Mouse (Mus musculus) megakaryocyte, embryonic 14.5 days (primary cell): ENCODE data around the gene Ccdc32.

ENCODE experiments used
- FLI1 ChIP-seq: IDR thresholded peaks from 2 replicates; pipeline ENCODE4 v1.6.1; 2012; ENCODE audit warnings: low read length, inconsistent platforms, mixed read lengths
- GATA1 ChIP-seq: IDR thresholded peaks from 3 replicates; pipeline ENCODE4 v1.6.1; 2012; ENCODE audit warnings: mixed read lengths, low read length, inconsistent platforms, borderline replicate concordance

DNA sequence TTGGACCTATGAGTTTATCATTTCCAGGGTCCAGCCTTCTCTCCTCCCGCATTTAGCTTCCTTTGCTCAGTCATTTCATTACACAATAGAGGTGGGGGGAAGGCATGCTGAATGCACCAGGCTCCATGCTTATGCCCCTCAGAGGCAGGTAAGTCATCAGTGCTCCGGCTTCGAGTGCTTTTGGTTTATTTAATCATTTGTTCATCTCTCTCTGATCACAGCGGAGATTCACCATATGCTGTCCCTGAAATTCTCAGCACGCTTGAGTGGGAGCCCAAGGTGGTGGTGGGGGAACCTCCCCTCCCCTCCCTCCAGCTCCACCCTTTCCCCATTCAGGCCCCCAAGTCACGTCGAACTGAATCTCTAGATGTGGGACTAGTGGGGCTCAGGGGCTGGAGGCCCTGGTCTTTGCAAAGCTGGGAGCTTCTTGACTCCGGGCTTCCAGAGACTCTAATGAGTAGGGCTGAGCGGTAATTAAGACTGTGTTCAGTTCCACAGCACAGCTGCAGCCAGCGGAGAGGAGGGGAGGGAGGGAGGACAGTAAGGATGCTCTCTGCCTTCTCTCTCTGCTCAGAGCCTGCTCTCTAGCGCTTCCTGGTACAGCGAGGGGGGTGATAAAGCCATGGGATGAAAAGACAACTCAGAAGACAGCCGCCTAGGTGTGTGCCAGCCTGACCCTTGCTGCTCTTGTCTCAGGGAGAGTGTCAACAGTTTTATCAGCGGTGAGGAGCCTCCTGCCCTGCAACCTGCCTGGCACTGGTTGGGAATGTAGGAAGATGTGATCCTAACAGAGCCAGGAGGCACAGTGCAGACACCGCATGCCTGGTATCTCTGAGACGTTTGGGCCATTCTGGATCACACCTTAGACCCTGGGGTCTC lies 33.0 kb downstream of the Ccdc32 start:
- no peak for TF ChIP-seq GATA1
- TF ChIP-seq FLI1: no peak
